18 mouse cellular contexts compared by ENCODE assay signal in the genomic region with DNA sequence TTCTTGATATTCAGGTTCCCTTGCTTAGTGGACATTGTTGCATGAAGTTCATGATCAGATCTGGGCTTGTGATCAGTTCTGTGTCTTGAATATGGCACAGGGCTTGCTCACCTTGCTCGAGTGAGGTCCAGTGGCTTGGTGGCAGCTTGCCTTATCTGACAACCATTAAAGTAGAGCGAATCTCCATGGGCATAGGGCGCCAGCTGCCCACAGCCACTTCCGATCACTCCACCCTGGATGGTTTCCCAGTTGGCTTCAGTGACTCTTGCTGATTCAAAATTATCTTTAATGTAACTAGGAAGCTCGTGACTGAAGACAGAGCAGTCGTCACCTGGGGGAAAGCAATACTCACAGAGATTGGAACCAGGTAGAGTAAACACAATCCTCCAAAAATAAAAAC. TPM values are rescaled to one million over a fixed set of nuclear protein-coding genes. Genes with fewer than 3 reads are reported as not detected.
"Had no signal": no experiment of that assay in that cellular context is flagged by ENCODE, and none has a peak within 500 bp of the region (broad histone marks: within the 10 kb centered on the region; RNA-seq: fewer than 3 reads in every experiment).

No protein-coding gene starts in this region.

- H3K9ac ChIP-seq: limb, embryonic 15.5 days; liver, embryonic 12.5 days; lung, embryonic 14.5 days; neural tube, embryonic 12.5 days had no signal

- H3K4me1 ChIP-seq: limb, embryonic 15.5 days; liver, embryonic 12.5 days; midbrain, embryonic 10.5 days; neural tube, embryonic 12.5 days had no signal

- H3K4me3 ChIP-seq: limb, embryonic 15.5 days; liver, embryonic 12.5 days; midbrain, embryonic 10.5 days; myocyte; neural tube, embryonic 12.5 days had no signal

- H3K9me3 ChIP-seq: limb, embryonic 15.5 days; liver, embryonic 12.5 days; midbrain, embryonic 10.5 days; neural tube, embryonic 12.5 days had no signal

- H3K4me2 ChIP-seq: limb, embryonic 15.5 days; liver, embryonic 12.5 days; lung, embryonic 14.5 days; neural tube, embryonic 12.5 days had no signal

- ATAC-seq: liver, embryonic 12.5 days had no signal

- H3K36me3 ChIP-seq: limb, embryonic 15.5 days; midbrain, embryonic 10.5 days had no signal

- H3K27ac ChIP-seq: limb, embryonic 15.5 days; liver, embryonic 12.5 days; midbrain, embryonic 10.5 days; neural tube, embryonic 12.5 days had no signal

- DNase-seq: kidney, postnatal 10 days; kidney, postnatal 4 days; lung, embryonic 14.5 days; lung, postnatal 10 days; lung, postnatal 4 days; midbrain, embryonic 14.5 days; right cerebral cortex, postnatal 14 days; thymus, postnatal 36 days had no signal

- H3K27me3 ChIP-seq: limb, embryonic 15.5 days; liver, embryonic 12.5 days; neural tube, embryonic 12.5 days had no signal

RNA-seq across cellular contexts. Expression of a gene that starts 33.5 kb away (rescaled TPM):
- total RNA-seq: megakaryocyte, adult 5-6 weeks had no signal
- polyA plus RNA-seq: kidney, embryonic 14.5 days; limb, embryonic 15.5 days; liver, embryonic 12.5 days; liver, embryonic 16.5 days; myocyte; neural tube, embryonic 12.5 days; spleen, adult 2 months; stomach, embryonic 16.5 days had no signal
